13 mouse cellular contexts compared by ENCODE assay signal in the genomic region with DNA sequence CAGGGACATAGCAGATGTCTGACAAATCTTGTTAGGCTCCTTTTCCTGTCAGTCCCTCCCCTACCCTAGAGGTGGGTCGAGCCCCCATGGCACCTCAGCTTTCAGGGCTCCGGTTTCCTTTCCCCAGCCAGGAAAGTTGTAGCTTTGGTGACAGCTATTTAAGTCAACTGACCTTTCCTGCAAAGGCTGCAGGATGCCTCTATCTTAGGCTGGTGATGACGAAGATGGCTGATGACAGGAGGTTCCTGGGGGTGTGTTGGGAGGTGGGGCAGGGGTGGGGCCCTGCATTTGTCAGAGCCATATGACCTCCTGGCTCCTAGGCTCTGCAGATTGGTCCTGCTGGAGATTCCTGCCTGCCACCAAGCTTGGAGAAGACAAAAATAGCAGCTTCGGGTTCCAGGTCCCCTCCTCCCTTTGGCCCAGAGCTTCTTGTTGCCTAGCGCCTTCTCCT. TPM values are rescaled to one million over a fixed set of nuclear protein-coding genes. Genes with fewer than 3 reads are reported as not detected.
DNase-seq lines count a peak whose midpoint lies in the region; ATAC-seq and TF ChIP-seq lines count a peak whose summit lies in the region.
"Had no signal": no experiment of that assay in that cellular context is flagged by ENCODE, and none has a peak within 500 bp of the region (broad histone marks: within the 10 kb centered on the region; RNA-seq: fewer than 3 reads in every experiment).

No protein-coding gene starts in this region.

- H3K4me2 ChIP-seq in heart, postnatal 0 days (ENCODE audit: low read depth, low read length): no peak overlapping the region
- no peak overlapping the region for H3K4me2 ChIP-seq in hindbrain, embryonic 14.5 days (replicated peaks)

- DNase-seq in 3134 (ENCODE audit: extremely low read depth, insufficient read length, low spot score): peak; percentile 16
- DNase-seq in adrenal gland, adult 8-10 months: peak; percentile 64
- DNase-seq in gastrocnemius, postnatal 36 days: peak; percentile 35 to 61
- DNase-seq in heart, postnatal 0 days (ENCODE audit: low spot score): peak; percentile 91
- DNase-seq in hindbrain, embryonic 14.5 days (ENCODE audit: low spot score): no peak
- DNase-seq in cerebellum, adult 9-11 months: no peak
- no peak for DNase-seq in ovary, postnatal 10 days (ENCODE audit: low spot score)
- DNase-seq: kidney, postnatal 4 days; left cerebral cortex, postnatal 4 days had no signal

- TF ChIP-seq CTCF in heart, postnatal 0 days (IDR thresholded peaks at IDR 0.05; ENCODE audit: low read depth): no peak

- H3K4me1 ChIP-seq in heart, postnatal 0 days (ENCODE audit: control insufficient read depth, insufficient read depth): peaks cover 10% of the 10 kb centered on the region; the same call in 1 of the 2 replicates
- no peaks in the 10 kb centered on the region for H3K4me1 ChIP-seq in hindbrain, embryonic 14.5 days (replicated peaks; ENCODE audit: control insufficient read depth, insufficient read depth, low read length)

- intact Hi-C loops in gastrocnemius, postnatal 36 days (cut with DNase I): no loop called here

- 7% methylated on average over 5 of the region's 5 CpGs for WGBS in heart, postnatal 0 days
- 52% methylated on average over 5 of the region's 5 CpGs for WGBS in hindbrain, embryonic 14.5 days

- H3K36me3 ChIP-seq in heart, postnatal 0 days (replicated peaks; ENCODE audit: control insufficient read depth, insufficient read depth, low read length): no peaks in the 10 kb centered on the region
- no peaks in the 10 kb centered on the region for H3K36me3 ChIP-seq in hindbrain, embryonic 14.5 days (replicated peaks; ENCODE audit: control insufficient read depth, insufficient read depth)
- H3K36me3 ChIP-seq: forebrain, embryonic 10.5 days had no signal

- ATAC-seq in heart, postnatal 0 days (ENCODE audit: insufficient read depth, low read depth): peak; percentile 95
- ATAC-seq in hindbrain, embryonic 14.5 days (ENCODE audit: low FRiP score): no peak

- peak; percentile 98 for TF ChIP-seq EP300 in heart, postnatal 0 days (IDR thresholded peaks at IDR 0.05; ENCODE audit: low read depth)

- no peaks in the 10 kb centered on the region for H3K9me3 ChIP-seq in heart, postnatal 0 days (replicated peaks; ENCODE audit: control insufficient read depth, low read length)
- H3K9me3 ChIP-seq in hindbrain, embryonic 14.5 days (ENCODE audit: control insufficient read depth, low read length): no peaks in the 10 kb centered on the region
- H3K9me3 ChIP-seq: forebrain, embryonic 10.5 days had no signal

- H3K27ac ChIP-seq in heart, postnatal 0 days (ENCODE audit: low read depth): peak overlapping the region; percentile 92
- no peak overlapping the region for H3K27ac ChIP-seq in hindbrain, embryonic 14.5 days
- H3K27ac ChIP-seq: forebrain, embryonic 10.5 days had no signal

- no peak overlapping the region for H3K9ac ChIP-seq in heart, postnatal 0 days (replicated peaks; ENCODE audit: low read depth, low read length)
- no peak overlapping the region for H3K9ac ChIP-seq in hindbrain, embryonic 14.5 days

- no peaks in the 10 kb centered on the region for H3K27me3 ChIP-seq in heart, postnatal 0 days (ENCODE audit: control insufficient read depth, insufficient read depth, low read length)
- H3K27me3 ChIP-seq in hindbrain, embryonic 14.5 days (ENCODE audit: control insufficient read depth, insufficient read depth, low read length): no peaks in the 10 kb centered on the region

- H3K4me3 ChIP-seq in heart, postnatal 0 days (ENCODE audit: low read depth, low read length): no peak overlapping the region
- no peak overlapping the region for H3K4me3 ChIP-seq in hindbrain, embryonic 14.5 days (replicated peaks; ENCODE audit: low read length)
- H3K4me3 ChIP-seq: forebrain, embryonic 10.5 days had no signal

RNA-seq across cellular contexts. Expression of a gene that starts 22.6 kb away (rescaled TPM):
- 1 to 10 TPM in 1 of 4 experiments, under 1 TPM in 3; 0.24 to 1.1 (median 0.59) TPM for total RNA-seq in adrenal gland, adult 8-10 months (2022)
- 1 to 10 TPM; 1.6 to 2.9 TPM for total RNA-seq in gastrocnemius, postnatal 36 days (2021)
- not detected in 2 replicates for total RNA-seq in heart, postnatal 0 days (2014; rRNA removed; ENCODE audit: low replicate concordance)
- polyA plus RNA-seq in heart, postnatal 0 days (2015; fragmentation: Nextera tagmentation; extraction: Ambion mirVana): 0.33 and 0.41 TPM in 2 replicates
- polyA plus RNA-seq in hindbrain, embryonic 14.5 days (2014; fragmentation: Nextera tagmentation; extraction: Ambion mirVana): 0.98 and 1.4 TPM in 2 replicates

RNA-seq across cellular contexts. Expression of a gene that starts 22.9 kb away (rescaled TPM):
- total RNA-seq in adrenal gland, adult 8-10 months (2022): 1,000 to 10,000 TPM; 1,068 to 1,277 (median 1,158) TPM
- 100 to 1,000 TPM; 354 to 444 TPM for total RNA-seq in gastrocnemius, postnatal 36 days (2021)
- 199 and 256 TPM in 2 replicates for total RNA-seq in heart, postnatal 0 days (2014; rRNA removed; ENCODE audit: low replicate concordance)
- 81.8 and 95.5 TPM in 2 replicates for polyA plus RNA-seq in heart, postnatal 0 days (2015; fragmentation: Nextera tagmentation; extraction: Ambion mirVana)
- polyA plus RNA-seq in hindbrain, embryonic 14.5 days (2014; fragmentation: Nextera tagmentation; extraction: Ambion mirVana): 199 and 206 TPM in 2 replicates

RNA-seq across cellular contexts. Expression of a gene that starts 31.1 kb away (rescaled TPM):
- not detected for total RNA-seq in adrenal gland, adult 8-10 months (2022)
- not detected for total RNA-seq in gastrocnemius, postnatal 36 days (2021)
- total RNA-seq in heart, postnatal 0 days (2014; rRNA removed; ENCODE audit: low replicate concordance): not detected in 2 replicates
- polyA plus RNA-seq in heart, postnatal 0 days (2015; fragmentation: Nextera tagmentation; extraction: Ambion mirVana): not detected in 2 replicates
- not detected in 2 replicates for polyA plus RNA-seq in hindbrain, embryonic 14.5 days (2014; fragmentation: Nextera tagmentation; extraction: Ambion mirVana)
- total RNA-seq: left cerebral cortex, postnatal 4 days; megakaryocyte progenitor cell, adult 5-6 weeks had no signal
- polyA plus RNA-seq: cortical plate, adult 2 months; forebrain, embryonic 10.5 days; intestine, embryonic 14.5 days had no signal

RNA-seq across cellular contexts. Expression of a gene that starts 48.5 kb away (rescaled TPM):
- total RNA-seq in adrenal gland, adult 8-10 months (2022): under 1 TPM in 1 of 4 experiments, not detected in 3; 0.14 TPM
- not detected for total RNA-seq in gastrocnemius, postnatal 36 days (2021)
- not detected in 2 replicates for total RNA-seq in heart, postnatal 0 days (2014; rRNA removed; ENCODE audit: low replicate concordance)
- 0.10 TPM in 1 of 2 replicates, not detected in the other for polyA plus RNA-seq in heart, postnatal 0 days (2015; fragmentation: Nextera tagmentation; extraction: Ambion mirVana)
- 0.25 and 0.51 TPM in 2 replicates for polyA plus RNA-seq in hindbrain, embryonic 14.5 days (2014; fragmentation: Nextera tagmentation; extraction: Ambion mirVana)
- total RNA-seq: left cerebral cortex, postnatal 4 days; megakaryocyte progenitor cell, adult 5-6 weeks had no signal
- polyA plus RNA-seq: cortical plate, adult 2 months had no signal

Comparison
In these comparisons a context has a peak if more than half of its experiments do, and no peak if none do; other contexts are left out.
1. DNase-seq: peak in 3134 (single experiment), adrenal gland, adult 8-10 months (single experiment), gastrocnemius, postnatal 36 days (2 of 2) and heart, postnatal 0 days (single experiment); none in hindbrain, embryonic 14.5 days (single experiment), cerebellum, adult 9-11 months (single experiment) and ovary, postnatal 10 days (single experiment).